Mouse (Mus musculus): ENCODE results near the gene Krt81.

The Krt81 gene

GRCm38 (mm10) chr15:101463651-101464050, at the start of gene Krt81:
Gene Krt81 (minus strand): TSS chr15:101463751.
- no peak for DNase-seq (ENCODE audit: low spot score in 2 of 2)

- DNase-seq (ENCODE audit: low spot score in 2 of 2): no peak
These were observed 44.7 kb upstream of the Krt81 start for GRCm38 (mm10) chr15:101508247-101508646.

- DNase-seq (ENCODE audit: low spot score in 2 of 2): no peak
These were observed 43.6 kb upstream of the Krt81 start for GRCm38 (mm10) chr15:101506896-101507758.

- DNase-seq (ENCODE audit: low spot score in 2 of 2): no peak
These were observed 33.6 kb upstream of the Krt81 start for GRCm38 (mm10) chr15:101497181-101497580.

GRCm38 (mm10) chr15:101495266-101495665, 31.7 kb upstream of the Krt81 start:
- no peak for DNase-seq (ENCODE audit: low spot score in 2 of 2)

- no peak for DNase-seq (ENCODE audit: low spot score in 2 of 2)
These were observed 30.7 kb upstream of the Krt81 start for GRCm38 (mm10) chr15:101494203-101494602.

- no peak for DNase-seq (ENCODE audit: low spot score in 2 of 2)
These were observed 30.2 kb upstream of the Krt81 start for GRCm38 (mm10) chr15:101493713-101494112.

- DNase-seq (ENCODE audit: low spot score in 2 of 2): no peak
These were observed 29.2 kb upstream of the Krt81 start for GRCm38 (mm10) chr15:101492718-101493117.

GRCm38 (mm10) chr15:101491431-101491830, 27.9 kb upstream of the Krt81 start, which contains the start of gene Krt83:
Gene Krt83 (minus strand): TSS chr15:101491512.
- no peak for DNase-seq (ENCODE audit: low spot score in 2 of 2)

- peak; percentile 24 to 64 for DNase-seq (ENCODE audit: low spot score in 2 of 2)
These were observed 22.5 kb upstream of the Krt81 start for GRCm38 (mm10) chr15:101485911-101486635.

GRCm38 (mm10) chr15:101484939-101485338, 21.4 kb upstream of the Krt81 start:
- DNase-seq (ENCODE audit: low spot score in 2 of 2): no peak

- DNase-seq (ENCODE audit: low spot score in 2 of 2): no peak
These were observed 20.1 kb upstream of the Krt81 start for GRCm38 (mm10) chr15:101483646-101484045.

- no peak for DNase-seq (ENCODE audit: low spot score in 2 of 2)
These were observed 18.5 kb upstream of the Krt81 start for GRCm38 (mm10) chr15:101482056-101482455.

- DNase-seq (ENCODE audit: low spot score in 2 of 2): no peak
These were observed 16.1 kb upstream of the Krt81 start for GRCm38 (mm10) chr15:101479666-101480060.

- peak; percentile 13 to 14 for DNase-seq (ENCODE audit: low spot score in 2 of 2)
These were observed 15.6 kb upstream of the Krt81 start for GRCm38 (mm10) chr15:101479007-101479665.

GRCm38 (mm10) chr15:101472952-101473528, 9.5 kb upstream of the Krt81 start, which contains the start of gene Krt86:
Gene Krt86 (plus strand): TSS chr15:101473478.
- DNase-seq (ENCODE audit: low spot score in 2 of 2): no peak

GRCm38 (mm10) chr15:101469093-101469492, 5.5 kb upstream of the Krt81 start:
- DNase-seq (ENCODE audit: low spot score in 2 of 2): no peak

- DNase-seq (ENCODE audit: low spot score in 2 of 2): no peak
These were observed 4.3 kb downstream of the Krt81 start for GRCm38 (mm10) chr15:101459283-101459682.

GRCm38 (mm10) chr15:101458361-101458930, 5.1 kb downstream of the Krt81 start:
- no peak for DNase-seq (ENCODE audit: low spot score in 2 of 2)

GRCm38 (mm10) chr15:101455891-101456290, 7.7 kb downstream of the Krt81 start:
- no peak for DNase-seq (ENCODE audit: low spot score in 2 of 2)

- no peak for DNase-seq (ENCODE audit: low spot score in 2 of 2)
These were observed 8.3 kb downstream of the Krt81 start for GRCm38 (mm10) chr15:101455292-101455691.
